Mouse (Mus musculus) frontal cortex, postnatal 25 days (tissue): ENCODE results near the gene Ccdc6.
A peak's percentile ranks its signal among the peaks of the same experiment; 100 is the strongest.

ENCODE experiments used
- DNase-seq, 2 experiments: peaks; one replicate each; pipeline ENCODE4 v3.0.0; 2022; ENCODE audit warnings: low spot score in 2 of 2

Ccdc6 gene

GRCm38 (mm10) chr10:70096366-70097188, at the start of gene Ccdc6:
TSS of gene Ccdc6 (plus strand) at chr10:70097121.
- DNase-seq, result peak; percentile 54 to 65

- DNase-seq, result no peak
Observed at GRCm38 (mm10) chr10:70049771-70050170, 47.1 kb upstream of the Ccdc6 start.

DNA sequence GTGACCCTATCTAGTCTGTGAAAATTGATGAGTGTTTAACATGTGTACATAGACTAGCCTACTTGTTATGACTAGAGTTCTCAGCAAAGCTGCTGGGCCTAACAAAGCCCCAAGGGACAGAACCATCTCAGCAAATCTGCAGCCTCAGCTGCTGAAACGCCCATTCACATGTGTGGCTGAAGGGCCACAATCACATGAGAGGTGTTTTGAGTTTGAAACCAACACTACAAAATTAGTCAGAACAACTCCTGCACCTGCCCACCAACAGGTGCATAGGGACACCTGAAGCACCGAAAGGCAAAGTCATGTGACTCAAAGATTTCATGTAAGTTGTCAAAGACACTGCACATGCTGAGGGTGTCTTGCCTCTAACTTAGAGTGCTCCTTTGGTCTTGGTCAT, 41.6 kb upstream of the Ccdc6 start:
- no peak for DNase-seq

GRCm38 (mm10) chr10:70057064-70057463, 39.9 kb upstream of the Ccdc6 start:
- no peak for DNase-seq

- peak in 1 of 2 experiments; percentile 20 for DNase-seq
Observed at GRCm38 (mm10) chr10:70060021-70060688, 36.8 kb upstream of the Ccdc6 start.

GRCm38 (mm10) chr10:70060689-70061081, 36.2 kb upstream of the Ccdc6 start:
- no peak for DNase-seq

DNA sequence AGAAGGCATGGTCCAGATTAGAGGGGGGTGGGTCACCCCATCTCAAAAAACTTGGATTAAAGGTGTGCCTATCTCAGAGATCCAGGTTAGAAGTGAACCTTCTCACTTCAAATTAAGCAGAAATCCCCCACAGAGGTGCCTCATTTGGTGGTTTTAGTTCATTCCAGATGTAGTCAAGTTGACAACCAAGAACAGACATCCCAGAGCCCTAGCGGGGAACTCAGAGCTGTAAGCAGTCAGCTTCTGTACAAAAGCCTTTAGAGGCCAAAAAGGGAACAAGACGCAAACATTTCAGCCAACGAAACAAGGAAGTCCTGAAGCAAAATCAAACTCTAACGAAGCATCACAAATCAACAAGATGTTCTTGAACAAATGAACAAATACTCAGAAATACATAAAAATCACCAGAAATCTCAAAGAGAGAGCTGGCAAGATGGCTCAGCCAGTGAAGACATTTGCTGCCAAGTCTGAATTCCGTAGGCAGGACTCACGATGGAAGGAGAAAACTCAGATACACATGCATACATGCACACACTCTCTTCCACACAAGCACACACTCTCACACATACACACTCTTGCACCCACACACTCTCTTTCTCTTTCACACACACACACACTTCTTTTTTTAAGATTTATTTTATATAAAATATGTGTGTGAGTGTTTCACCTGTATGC, 32.9 kb upstream of the Ccdc6 start:
- no peak for DNase-seq

GRCm38 (mm10) chr10:70065191-70065590, 31.7 kb upstream of the Ccdc6 start:
- DNase-seq, result no peak

GRCm38 (mm10) chr10:70066497-70067168, 30.3 kb upstream of the Ccdc6 start:
- DNase-seq, result no peak

GRCm38 (mm10) chr10:70067169-70068115, 29.5 kb upstream of the Ccdc6 start:
- DNase-seq, result no peak

DNA sequence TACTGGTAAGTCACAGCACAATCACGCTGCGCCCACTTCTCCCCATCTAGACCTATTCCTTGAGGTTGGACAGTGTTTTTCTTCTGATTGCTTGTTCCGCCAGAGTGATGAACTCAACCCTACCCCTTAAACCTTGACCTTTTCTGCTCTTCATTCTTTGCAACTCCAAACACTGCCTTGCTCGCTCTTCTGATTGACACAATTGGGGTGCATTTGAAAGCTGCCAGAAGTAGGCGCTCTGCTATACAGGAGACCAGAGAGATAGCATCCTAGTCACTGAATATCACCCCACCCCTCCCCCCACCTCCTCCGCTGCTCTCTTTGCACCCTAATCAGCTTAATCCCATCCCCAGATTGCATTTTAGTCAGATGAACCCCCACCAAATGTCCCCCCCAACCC, 27.6 kb upstream of the Ccdc6 start:
- no peak for DNase-seq

- DNase-seq, result peak in 1 of 2 experiments; percentile 34
Observed at GRCm38 (mm10) chr10:70071334-70071733, 25.6 kb upstream of the Ccdc6 start.

GRCm38 (mm10) chr10:70077452-70077851, 19.5 kb upstream of the Ccdc6 start:
- DNase-seq, result no peak

DNA sequence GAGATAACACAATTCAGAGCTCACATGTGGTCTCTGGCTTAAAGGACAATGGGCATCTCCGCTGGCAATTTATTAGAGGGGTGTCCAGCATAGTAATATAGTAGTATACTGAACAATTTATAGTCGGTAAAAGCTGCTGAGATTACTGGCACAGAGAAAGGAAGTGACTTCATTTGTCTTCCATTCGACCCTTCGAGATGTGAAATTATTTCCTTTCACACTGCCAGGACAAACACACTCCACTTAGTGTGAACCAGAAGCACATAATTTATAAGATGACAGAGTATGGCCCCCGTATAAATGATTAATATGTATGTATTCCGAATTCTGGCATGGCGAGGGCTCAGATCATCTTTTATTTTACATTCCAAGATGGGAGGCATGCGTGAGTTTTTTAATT, 16.0 kb upstream of the Ccdc6 start:
- no peak for DNase-seq

GRCm38 (mm10) chr10:70081564-70082175, 15.3 kb upstream of the Ccdc6 start:
- DNase-seq, result no peak

DNA sequence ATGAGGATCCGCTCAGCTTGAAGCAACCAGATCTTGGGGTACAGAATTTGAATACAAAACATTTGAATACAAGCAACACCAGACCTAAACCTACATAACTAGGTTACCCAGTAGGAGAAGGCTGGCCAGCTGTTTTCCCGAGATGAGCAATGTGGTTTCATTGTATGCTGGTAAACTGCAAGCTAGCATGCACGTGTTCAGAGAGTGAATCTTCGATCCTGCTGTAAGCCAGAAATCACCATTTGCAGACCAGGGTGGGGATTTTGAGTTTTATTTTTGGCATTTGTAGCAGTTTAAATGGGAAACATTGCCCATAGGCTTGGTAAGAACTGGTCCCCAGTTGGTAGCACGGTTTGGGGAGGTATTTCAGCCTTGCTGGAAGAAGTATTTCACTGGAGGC, 13.7 kb upstream of the Ccdc6 start:
- DNase-seq, result no peak

- DNase-seq, result no peak
Observed at GRCm38 (mm10) chr10:70085256-70085961, 11.5 kb upstream of the Ccdc6 start.

DNA sequence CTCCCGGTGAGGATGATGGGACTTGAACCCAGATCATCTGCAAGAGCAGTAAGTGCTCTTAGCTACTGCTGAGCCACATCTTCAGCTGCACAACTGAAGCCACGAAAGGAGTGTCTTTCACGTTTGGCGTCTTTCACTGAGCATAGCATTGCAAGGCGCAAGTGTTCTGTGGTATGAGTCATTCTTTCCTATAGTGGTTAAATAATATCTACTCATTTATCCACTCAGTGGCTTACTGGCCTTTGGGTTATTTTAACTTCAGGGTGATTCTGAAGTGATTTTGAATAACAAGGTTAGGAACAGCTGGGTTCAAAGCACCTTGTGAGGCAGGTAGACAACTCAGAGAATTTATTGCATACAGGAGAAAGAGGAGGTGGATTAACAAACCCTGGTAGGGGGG, 8.1 kb upstream of the Ccdc6 start:
- DNase-seq, result no peak

DNA sequence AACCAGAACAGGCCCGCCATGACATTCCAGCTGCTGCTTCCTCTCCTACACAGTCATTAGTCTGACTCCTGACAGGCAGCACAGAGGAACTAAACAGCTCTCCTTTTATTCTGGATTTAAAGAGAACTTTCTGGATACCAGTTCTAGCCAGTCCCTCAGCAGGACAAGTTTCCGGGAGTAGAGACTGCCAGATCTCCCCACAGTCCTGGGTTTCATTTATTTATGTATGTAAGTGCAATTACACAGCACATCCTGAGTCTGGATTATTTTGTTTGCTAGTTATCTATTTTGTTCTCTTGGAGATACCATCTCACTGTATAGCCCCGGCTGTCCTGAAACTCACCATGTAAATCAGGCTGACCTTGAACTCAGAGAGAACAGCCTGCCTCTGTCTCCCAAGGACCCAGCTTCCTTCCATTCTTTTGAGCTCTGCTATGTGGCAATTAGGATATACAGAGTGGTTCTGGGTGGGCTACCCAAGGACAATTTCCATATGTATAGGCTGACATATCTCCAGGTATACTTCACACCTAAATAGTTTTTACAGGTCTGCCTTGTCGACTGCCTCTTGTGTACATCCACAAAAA, 5.0 kb upstream of the Ccdc6 start:
- no peak for DNase-seq

GRCm38 (mm10) chr10:70093782-70094181, 3.1 kb upstream of the Ccdc6 start:
- no peak for DNase-seq
